Comparison of ENCODE assay signal across 8 mouse cellular contexts in genomic region chr6:120114698-120115097, GRCm38 (mm10). TPM values are rescaled to one million over a fixed set of nuclear protein-coding genes. Genes with fewer than 3 reads are reported as not detected.
DNase-seq lines count a peak whose midpoint lies in the region; ATAC-seq and TF ChIP-seq lines count a peak whose summit lies in the region.

No protein-coding gene starts in this region.

- no peaks in the 10 kb centered on the region for H3K36me3 ChIP-seq in liver, adult 2 months (ENCODE audit: control insufficient read depth, insufficient read depth, low read length)
- no peaks in the 10 kb centered on the region for H3K36me3 ChIP-seq in liver, embryonic 12.5 days
- H3K36me3 ChIP-seq in embryonic facial prominence, embryonic 14.5 days (ENCODE audit: control insufficient read depth, insufficient read depth, low read length): no peaks in the 10 kb centered on the region

- no peak for TF ChIP-seq POLR2A in liver, adult 2 months (IDR thresholded peaks at IDR 0.05; ENCODE audit: extremely low read depth, insufficient read depth, low read length)

- WGBS in liver, adult 2 months: 40% methylated on average over 7 of the region's 7 CpGs
- WGBS in liver, embryonic 12.5 days (ENCODE audit: insufficient replicate concordance): 60% methylated on average over 7 of the region's 7 CpGs
- WGBS in embryonic facial prominence, embryonic 14.5 days: 7% methylated on average over 7 of the region's 7 CpGs

- no peak for TF ChIP-seq CTCF in liver, adult 2 months (IDR thresholded peaks at IDR 0.05; ENCODE audit: low read depth, low read length)

- peak overlapping the region; percentile 36; the same call in 1 of the 2 replicates for H3K9ac ChIP-seq in liver, adult 2 months (ENCODE audit: low read depth, low read length)
- H3K9ac ChIP-seq in liver, embryonic 12.5 days: no peak overlapping the region
- no peak overlapping the region for H3K9ac ChIP-seq in embryonic facial prominence, embryonic 14.5 days (ENCODE audit: low read depth, low read length)

- no peaks in the 10 kb centered on the region for H3K9me3 ChIP-seq in liver, embryonic 12.5 days (replicated peaks)
- H3K9me3 ChIP-seq in embryonic facial prominence, embryonic 14.5 days (ENCODE audit: control insufficient read depth, low read length): no peaks in the 10 kb centered on the region

- H3K27me3 ChIP-seq in liver, adult 2 months (ENCODE audit: control insufficient read depth, insufficient read depth, low read length): no peaks in the 10 kb centered on the region
- H3K27me3 ChIP-seq in liver, embryonic 12.5 days (replicated peaks): no peaks in the 10 kb centered on the region
- no peaks in the 10 kb centered on the region for H3K27me3 ChIP-seq in embryonic facial prominence, embryonic 14.5 days (replicated peaks; ENCODE audit: control insufficient read depth, insufficient read depth, low read length)

- H3K79me2 ChIP-seq in liver, adult 2 months (ENCODE audit: control insufficient read depth, insufficient read depth, low read length): no peaks in the 10 kb centered on the region

- no peak for ATAC-seq in liver, embryonic 12.5 days
- peak; percentile 47; the same call in 1 of the 2 replicates for ATAC-seq in embryonic facial prominence, embryonic 14.5 days (ENCODE audit: low read depth)
- no peak for ATAC-seq in granulocyte monocyte progenitor cell, adult 5-6 weeks (replicated peaks; ENCODE audit: poor library complexity, severe bottlenecking)

- peak overlapping the region; percentile 54 for H3K27ac ChIP-seq in liver, adult 2 months (replicated peaks; ENCODE audit: insufficient read depth, low read depth, low read length)
- no peak overlapping the region for H3K27ac ChIP-seq in liver, embryonic 12.5 days
- peak overlapping the region; percentile 78 for H3K27ac ChIP-seq in embryonic facial prominence, embryonic 14.5 days (replicated peaks; ENCODE audit: low read depth, low read length)

- intact Hi-C loops in heart, postnatal 25 days (cut with DNase I): loop anchor here (2.0 kb wide), 2 partner anchors 30 to 78 kb away; no protein-coding TSS in a partner anchor

- peaks cover 6% of the 10 kb centered on the region; the same call in 1 of the 2 replicates for H3K4me1 ChIP-seq in liver, adult 2 months (ENCODE audit: control insufficient read depth, insufficient read depth, low read length)
- peaks cover 25% of the 10 kb centered on the region for H3K4me1 ChIP-seq in liver, embryonic 12.5 days
- peaks cover 15% of the 10 kb centered on the region for H3K4me1 ChIP-seq in embryonic facial prominence, embryonic 14.5 days (ENCODE audit: control insufficient read depth, insufficient read depth, low read length)

- H3K4me2 ChIP-seq in liver, embryonic 12.5 days: no peak overlapping the region
- no peak overlapping the region; the same call in 1 of the 2 replicates for H3K4me2 ChIP-seq in embryonic facial prominence, embryonic 14.5 days (ENCODE audit: low read depth, low read length)

- H3K4me3 ChIP-seq in liver, adult 2 months (ENCODE audit: insufficient read depth, low read depth, low read length): no peak overlapping the region
- no peak overlapping the region for H3K4me3 ChIP-seq in liver, embryonic 12.5 days
- no peak overlapping the region for H3K4me3 ChIP-seq in embryonic facial prominence, embryonic 14.5 days (ENCODE audit: low read depth, low read length)

- DNase-seq in liver, adult 2 months (ENCODE audit: extremely low read depth, low read depth, low spot score): peak; percentile 24
- DNase-seq in embryonic facial prominence, embryonic 14.5 days (ENCODE audit: low spot score): peak; percentile 92
- DNase-seq in heart, postnatal 25 days (ENCODE audit: low spot score): peak; percentile 79
- peak; percentile 28 to 67 for DNase-seq in layer of hippocampus, postnatal 14 days (ENCODE audit: low spot score in 2 of 2)
- DNase-seq in ovary, postnatal 10 days (ENCODE audit: low spot score): peak; percentile 13
- no peak for DNase-seq in right cerebral cortex, postnatal 10 days (ENCODE audit: low spot score in 2 of 2)

RNA-seq across cellular contexts. Expression of gene Ninj2, which starts 21.5 kb away (rescaled TPM):
- total RNA-seq in liver, adult 2 months (2014; rRNA removed): not detected in 2 replicates
- not detected in 2 replicates for polyA plus RNA-seq in liver, adult 2 months (2012; rRNA removed)
- not detected in 2 replicates for polyA plus RNA-seq in liver, embryonic 12.5 days (2016; fragmentation: Nextera tagmentation; extraction: Ambion mirVana)
- 0.61 and 0.69 TPM in 2 replicates for polyA plus RNA-seq in embryonic facial prominence, embryonic 14.5 days (2014; fragmentation: Nextera tagmentation; extraction: Ambion mirVana)
- total RNA-seq in heart, postnatal 25 days (2021): not detected
- under 1 TPM; 0.69 to 0.81 TPM for total RNA-seq in layer of hippocampus, postnatal 14 days (2021)
- not detected in 2 replicates for total RNA-seq in granulocyte monocyte progenitor cell, adult 5-6 weeks (2014; fragmentation: Nextera tagmentation)
- total RNA-seq in granulocyte monocyte progenitor cell, adult 5-6 weeks (2017): not detected in 2 replicates

Comparison
In these comparisons a context has a peak if more than half of its experiments do, and no peak if none do; other contexts are left out.
1. DNase-seq: peak in liver, adult 2 months (single experiment), embryonic facial prominence, embryonic 14.5 days (single experiment), heart, postnatal 25 days (single experiment), layer of hippocampus, postnatal 14 days (2 of 2) and ovary, postnatal 10 days (single experiment); none in right cerebral cortex, postnatal 10 days (0 of 2).